Mouse (Mus musculus): ENCODE results near the gene Vmn2r14. TPM values are rescaled to one million over a fixed set of nuclear protein-coding genes. Genes with fewer than 3 reads are reported as not detected.
"Not testable (repeated sequence)": the region's sequence is repeated elsewhere in the genome, so short reads cannot be mapped to it uniquely, and the experiment has no call there.

The Vmn2r14 gene
- not detected in 2 replicates for polyA plus RNA-seq (2012; rRNA removed)

GRCm38 (mm10) chr5:109224608-109225007, at the start of gene Vmn2r14:
Gene Vmn2r14 (minus strand): TSS chr5:109224708.
- no peak for DNase-seq (ENCODE audit: extremely low spot score in 1 of 2, low spot score in 1 of 2)

DNA sequence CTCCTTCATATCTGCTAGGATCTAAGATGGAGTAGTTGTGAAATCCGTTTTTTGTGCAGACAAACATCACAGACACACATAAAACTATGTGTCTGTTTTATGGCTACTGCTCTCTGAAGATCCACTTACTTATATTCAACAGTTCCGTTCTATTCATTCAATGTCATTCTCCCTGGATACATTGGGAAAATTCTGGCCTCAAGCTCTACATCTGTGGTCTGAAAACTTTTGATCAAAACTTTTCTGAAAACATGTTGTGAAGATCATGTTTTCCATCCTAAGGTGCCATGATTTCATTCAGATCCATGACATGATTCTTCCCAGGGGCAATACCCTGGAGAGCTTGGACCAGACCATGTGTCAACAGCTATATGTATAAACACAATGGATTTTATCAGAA, 32.4 kb downstream of the Vmn2r14 start, which contains the start of gene Vmn2r13:
TSS of gene Vmn2r13 (minus strand) at position 101 of the 400 bp plus-strand sequence.
- not testable (repeated sequence) for DNase-seq (ENCODE audit: extremely low spot score in 1 of 2, low spot score in 1 of 2)

DNA sequence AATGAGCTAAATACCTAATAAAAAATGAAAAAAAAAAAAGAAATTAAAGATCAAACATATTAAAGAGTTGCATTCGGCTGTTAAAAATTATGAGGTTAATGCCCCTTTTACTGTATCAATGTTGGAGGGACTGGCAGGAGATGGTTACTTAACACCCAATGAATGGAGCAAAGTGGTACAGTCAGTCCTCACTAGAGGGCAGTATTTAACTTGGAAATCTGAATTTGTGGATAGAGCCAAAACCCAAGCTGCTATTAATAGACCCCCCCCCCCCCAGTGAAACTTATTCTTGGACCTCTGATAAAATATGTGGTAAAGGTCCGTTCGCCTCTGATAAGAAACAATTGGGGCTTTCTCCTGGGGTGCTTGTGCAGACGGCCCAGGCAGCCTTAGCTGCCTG, 57.7 kb downstream of the Vmn2r14 start:
- DNase-seq (ENCODE audit: extremely low spot score in 1 of 2, low spot score in 1 of 2), result not testable (repeated sequence)

Other genes with a start within 250 kb of the Vmn2r14 start
- gene Vmn2r10, start 218.2 kb downstream of the Vmn2r14 start, polyA plus RNA-seq (2012; rRNA removed), result not detected in 2 replicates
- not detected in 2 replicates for gene Vmn2r11, start 165.1 kb downstream of the Vmn2r14 start, polyA plus RNA-seq (2012; rRNA removed)
- not detected in 2 replicates for gene Vmn2r12, start 126.8 kb downstream of the Vmn2r14 start, polyA plus RNA-seq (2012; rRNA removed)
- gene Vmn2r13, start 32.5 kb downstream of the Vmn2r14 start, polyA plus RNA-seq (2012; rRNA removed), result not detected in 2 replicates
- gene Vmn2r15, start 72.9 kb upstream of the Vmn2r14 start, polyA plus RNA-seq (2012; rRNA removed), result not detected in 2 replicates
- not detected in 2 replicates for gene Vmn2r16, start 105.5 kb upstream of the Vmn2r14 start, polyA plus RNA-seq (2012; rRNA removed)
- not detected in 2 replicates for gene Vmn2r17, start 195.0 kb upstream of the Vmn2r14 start, polyA plus RNA-seq (2012; rRNA removed)